Mouse (Mus musculus): ENCODE measurements around the gene Lnpk.

The Lnpk gene

DNA sequence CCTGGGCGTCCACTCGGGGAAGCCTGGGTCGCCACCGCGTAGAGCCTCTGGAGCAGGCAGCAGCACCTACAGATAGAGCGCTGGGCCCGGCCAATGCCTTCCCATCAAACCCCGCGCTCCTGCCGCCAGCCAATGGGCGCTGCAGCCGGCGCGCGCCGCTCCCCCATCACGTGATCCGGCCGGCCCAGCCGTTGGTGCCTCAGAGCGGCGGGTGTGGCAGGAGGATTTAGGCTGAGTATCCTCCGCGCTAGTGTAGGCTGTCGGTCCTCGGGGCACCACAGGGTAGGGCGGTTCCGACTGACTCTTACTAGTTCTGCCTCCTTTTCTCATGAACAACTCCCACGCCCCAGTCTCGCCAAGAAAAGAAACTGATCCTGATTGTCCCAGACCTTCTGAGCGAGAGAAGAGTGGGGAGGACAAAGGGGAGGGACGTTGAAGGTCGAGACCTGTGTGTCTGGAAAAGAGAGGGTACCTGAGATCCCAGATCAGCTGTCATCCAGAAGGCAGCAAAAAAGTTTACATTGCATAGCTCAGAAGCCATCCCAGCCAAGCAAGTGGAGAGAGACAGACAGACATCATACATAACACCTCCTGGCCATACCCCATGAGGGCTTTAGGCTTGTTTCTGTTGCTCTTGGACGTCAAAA, at the start of gene Lnpk:
TSS of gene Lnpk (minus strand) at position 593 of the 647 bp plus-strand sequence.
- peak; percentile 93 for DNase-seq

DNA sequence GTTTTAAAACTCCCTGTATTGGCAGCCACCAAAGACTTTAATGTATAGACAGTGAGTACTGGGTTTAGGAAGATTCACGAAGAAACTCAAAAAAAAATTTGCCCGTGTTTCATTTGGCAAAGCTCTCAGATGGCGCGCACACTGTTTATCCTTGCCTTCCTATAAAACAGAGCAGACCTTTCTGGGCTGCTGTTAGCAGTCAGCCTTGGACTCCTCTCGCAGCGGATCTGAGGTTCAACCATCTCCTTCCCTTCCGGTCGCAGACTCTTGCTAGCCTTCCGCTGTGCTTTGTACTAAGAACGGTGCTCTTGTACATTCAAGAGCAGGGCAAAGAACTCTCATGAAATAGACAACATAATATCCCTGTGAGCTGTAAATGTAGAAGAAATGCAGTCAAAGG, 41.1 kb upstream of the Lnpk start:
- DNase-seq = no peak

GRCm38 (mm10) chr2:74619676-74620246, 40.5 kb upstream of the Lnpk start:
- DNase-seq = no peak

- no peak for DNase-seq
Measured at GRCm38 (mm10) chr2:74617706-74618105, 38.5 kb upstream of the Lnpk start.

- DNase-seq = no peak
Measured at GRCm38 (mm10) chr2:74611406-74611805, 32.2 kb upstream of the Lnpk start.

- DNase-seq = no peak
Measured at GRCm38 (mm10) chr2:74609350-74609749, 30.1 kb upstream of the Lnpk start.

DNA sequence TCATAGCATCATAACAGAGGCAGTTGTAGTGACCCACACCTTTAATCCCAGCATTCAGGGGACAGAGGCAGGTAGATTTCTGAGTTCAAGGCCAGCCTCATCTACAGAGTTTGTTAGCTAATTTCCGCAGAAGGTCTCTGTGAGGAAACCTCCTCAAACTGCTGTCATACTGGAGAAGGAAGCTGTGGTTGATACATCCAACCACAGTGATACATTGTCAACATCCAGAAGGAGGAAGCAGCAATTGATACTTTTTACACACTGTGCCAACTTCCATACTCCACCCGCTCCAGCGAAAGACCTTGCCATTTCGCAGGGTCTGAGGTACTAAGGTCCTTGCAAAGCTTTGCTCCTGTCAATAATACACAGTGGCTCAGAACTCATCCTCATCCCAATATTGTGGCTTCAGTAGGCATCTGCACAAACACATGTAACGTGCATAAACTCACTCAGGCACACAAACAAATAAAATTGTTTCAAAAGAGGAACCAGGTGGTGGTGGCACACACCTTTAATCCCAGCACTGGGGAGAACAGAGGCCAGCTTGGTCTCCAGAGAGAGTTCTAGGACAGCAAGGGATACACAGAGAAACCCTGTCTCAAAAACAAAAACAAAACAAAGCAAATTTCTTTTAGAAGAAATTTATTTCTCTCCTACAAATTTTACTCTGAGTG, 27.0 kb upstream of the Lnpk start:
- no peak for DNase-seq

DNA sequence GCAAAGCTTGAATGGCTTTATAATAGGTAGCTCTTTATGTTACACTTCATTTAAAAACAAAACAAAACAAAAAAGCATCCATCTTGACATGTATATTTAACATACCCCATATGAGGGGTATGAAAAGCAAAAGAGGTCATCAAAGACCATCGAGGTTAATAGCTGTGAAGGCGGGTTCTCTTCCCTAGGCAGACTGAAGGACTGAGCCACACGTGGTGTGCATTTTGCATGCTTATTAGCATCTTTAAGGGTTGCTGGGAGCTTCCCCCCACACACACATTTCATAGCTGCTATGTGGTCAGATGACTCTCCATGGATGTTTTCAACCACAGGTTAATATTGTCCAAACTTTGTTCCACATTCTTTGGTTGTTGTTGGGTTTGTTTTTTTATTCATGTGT, 24.8 kb upstream of the Lnpk start:
- DNase-seq = no peak

DNA sequence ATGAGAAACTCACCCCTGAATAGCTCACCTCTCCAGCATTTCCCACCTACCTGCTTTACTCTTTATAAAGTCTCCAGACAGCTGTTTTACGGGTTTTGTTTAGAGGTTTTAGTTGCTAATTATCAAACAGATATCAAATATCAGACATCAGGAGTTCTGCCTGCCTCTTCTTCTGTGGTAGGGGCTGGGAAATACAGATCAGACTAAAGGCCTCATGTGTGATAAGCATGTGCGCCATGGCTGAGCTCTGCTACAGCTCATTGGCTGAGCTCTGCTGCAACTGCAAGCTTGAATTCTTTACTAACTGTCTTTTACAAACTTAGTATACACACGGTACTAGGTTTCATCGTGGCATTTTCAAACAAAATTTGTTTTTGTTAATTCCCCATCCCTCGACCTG, 23.2 kb upstream of the Lnpk start:
- no peak for DNase-seq

DNA sequence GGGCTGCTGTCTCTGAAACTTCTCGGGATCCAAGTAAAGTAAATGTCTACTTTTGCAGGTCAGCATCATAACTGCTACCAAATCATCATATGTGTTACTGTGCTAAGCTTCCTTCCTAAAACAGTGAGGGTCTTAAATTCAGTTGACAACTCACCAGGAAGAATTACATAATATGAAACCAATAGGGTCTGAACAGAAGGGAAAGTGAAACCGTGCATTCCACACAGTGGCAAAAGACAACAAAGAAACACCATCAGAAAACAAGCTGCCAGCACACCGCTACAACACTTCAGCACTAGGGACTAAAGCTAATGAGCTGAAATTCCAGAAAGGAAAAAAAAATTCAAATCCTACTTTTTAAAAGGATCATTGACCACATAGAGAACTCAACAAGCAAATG, 17.9 kb upstream of the Lnpk start:
- DNase-seq = no peak

DNA sequence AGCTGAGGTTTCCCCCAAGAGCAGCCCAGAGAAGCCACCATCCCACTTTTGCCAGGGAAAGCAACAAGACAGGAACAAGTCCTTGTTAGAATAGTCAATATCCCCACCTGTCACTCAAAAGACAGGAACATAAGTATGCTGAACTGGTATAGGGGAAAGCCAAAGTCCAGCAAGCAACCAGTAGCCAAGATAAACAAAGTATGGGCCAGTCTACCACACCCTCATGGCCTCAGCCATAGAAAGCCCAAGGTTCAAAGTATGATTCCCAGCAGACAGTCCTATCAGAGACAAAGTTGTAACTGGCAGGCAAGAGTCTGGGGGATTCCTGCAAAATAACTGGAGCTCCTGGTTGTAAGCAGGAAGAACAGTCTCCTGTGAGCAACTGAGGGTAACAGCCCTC, 16.9 kb upstream of the Lnpk start:
- DNase-seq = no peak

DNA sequence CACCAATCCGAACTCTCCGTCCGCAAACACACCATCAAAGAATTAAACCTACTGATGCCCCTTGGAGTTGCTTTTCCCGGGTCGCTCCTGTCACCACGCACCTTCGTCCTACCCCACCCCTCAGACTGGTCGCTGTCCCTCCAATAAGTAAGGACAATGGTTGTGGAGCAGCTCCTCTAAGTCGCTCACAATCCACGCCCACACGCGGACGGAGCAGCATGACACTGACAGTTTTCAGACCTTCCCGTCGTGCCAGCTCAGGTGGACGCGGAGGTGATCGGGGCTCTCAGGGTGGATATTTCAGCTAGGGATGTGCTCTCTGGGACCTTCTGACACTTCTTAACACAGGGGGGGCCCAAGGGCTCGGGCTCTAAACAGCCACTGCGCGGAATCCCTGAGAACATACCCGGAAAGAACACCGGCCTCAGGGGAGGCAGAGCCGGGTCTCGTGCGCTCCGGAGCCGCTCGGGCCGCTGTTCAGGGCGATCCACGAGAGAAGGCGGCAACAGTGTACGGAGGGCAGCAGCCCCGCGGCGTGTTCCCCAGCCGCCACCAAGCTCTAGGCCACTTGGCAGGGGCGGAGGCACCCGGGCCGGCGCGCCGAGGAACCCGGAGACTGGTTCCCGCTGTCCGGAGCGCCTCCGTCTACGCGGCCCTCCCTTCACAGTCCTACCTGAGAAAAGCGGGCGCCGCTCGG, 941 bp downstream of the Lnpk start:
- DNase-seq = peak; percentile 44

DNA sequence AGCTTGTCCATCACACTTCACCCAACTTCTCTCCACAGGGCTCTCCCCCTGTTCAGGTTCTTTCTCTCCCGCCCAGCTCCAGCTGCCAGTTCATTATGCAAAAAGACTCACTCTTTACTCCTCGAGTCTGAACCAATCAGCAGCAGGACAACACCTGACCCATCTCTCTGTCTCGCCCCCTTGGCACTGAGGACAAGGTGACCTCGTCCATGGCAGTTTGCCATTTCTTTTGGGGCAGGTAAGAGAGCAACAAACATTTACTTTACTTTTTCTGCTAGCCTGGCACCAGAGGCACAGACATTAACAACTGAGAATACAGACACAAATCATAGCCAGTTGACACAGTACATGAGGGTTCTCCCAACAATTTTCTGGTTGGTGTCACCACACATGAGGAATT, 8.8 kb downstream of the Lnpk start:
- peak; percentile 9 for DNase-seq

- DNase-seq = no peak
Measured at GRCm38 (mm10) chr2:74559822-74560221, 19.4 kb downstream of the Lnpk start.

DNA sequence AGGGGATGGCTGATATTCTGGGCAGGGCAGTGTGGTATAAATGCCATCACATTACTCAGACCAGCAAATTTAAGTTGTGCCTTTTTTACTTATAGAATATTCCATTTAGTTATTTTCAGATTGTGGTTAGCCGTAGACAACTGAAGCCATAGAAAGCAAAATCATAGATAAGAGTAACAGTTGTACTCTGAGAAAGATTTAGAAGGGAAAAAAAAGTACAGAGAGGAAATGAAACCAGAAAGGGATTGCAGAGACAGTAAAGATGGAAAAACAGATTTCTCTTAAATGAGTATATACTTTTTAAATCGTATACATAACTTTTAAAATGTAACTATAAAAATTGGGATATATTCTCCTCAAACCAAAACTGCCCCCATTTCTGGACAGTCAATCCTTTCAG, 20.1 kb downstream of the Lnpk start:
- no peak for DNase-seq

DNA sequence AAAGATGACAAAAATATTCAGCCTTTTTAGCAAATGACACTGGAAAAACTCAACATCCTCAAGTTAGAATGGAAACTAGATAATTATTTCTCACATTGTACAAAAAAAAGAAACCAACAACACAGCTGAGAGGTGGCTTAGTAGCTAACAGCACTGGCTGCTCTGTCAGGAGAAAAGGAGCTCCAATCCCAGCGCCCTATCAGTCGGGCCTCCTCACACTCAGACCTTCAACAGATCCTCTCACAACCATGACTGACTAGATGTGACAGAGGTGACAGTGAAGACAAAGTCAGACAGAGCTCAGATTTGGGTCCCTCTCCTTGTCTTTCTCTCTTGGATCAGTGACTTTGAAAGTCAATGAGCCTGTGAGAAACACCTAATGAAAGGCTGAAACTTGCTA, 21.8 kb downstream of the Lnpk start:
- no peak for DNase-seq

DNA sequence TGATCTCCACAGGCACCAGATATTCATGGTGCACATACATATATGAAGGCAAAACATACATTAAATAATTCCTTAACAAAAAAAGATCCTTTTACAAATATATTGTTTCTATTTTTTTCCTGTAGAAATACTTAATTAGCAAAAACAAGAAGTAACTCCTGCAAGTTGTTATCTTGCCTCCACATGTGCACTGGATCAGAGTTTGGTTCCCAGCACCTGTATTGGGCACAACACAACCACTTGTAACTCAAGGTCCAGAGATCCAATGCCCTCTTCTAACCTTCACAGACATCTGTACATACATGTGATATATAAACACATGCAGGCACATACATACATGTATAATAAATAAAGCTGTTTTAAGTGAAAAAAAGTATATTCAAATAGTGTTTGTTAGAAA, 27.3 kb downstream of the Lnpk start:
- DNase-seq = no peak

GRCm38 (mm10) chr2:74548306-74548705, 30.9 kb downstream of the Lnpk start:
- DNase-seq = no peak

- no peak for DNase-seq
Measured at GRCm38 (mm10) chr2:74508302-74508701, 70.9 kb downstream of the Lnpk start.

DNA sequence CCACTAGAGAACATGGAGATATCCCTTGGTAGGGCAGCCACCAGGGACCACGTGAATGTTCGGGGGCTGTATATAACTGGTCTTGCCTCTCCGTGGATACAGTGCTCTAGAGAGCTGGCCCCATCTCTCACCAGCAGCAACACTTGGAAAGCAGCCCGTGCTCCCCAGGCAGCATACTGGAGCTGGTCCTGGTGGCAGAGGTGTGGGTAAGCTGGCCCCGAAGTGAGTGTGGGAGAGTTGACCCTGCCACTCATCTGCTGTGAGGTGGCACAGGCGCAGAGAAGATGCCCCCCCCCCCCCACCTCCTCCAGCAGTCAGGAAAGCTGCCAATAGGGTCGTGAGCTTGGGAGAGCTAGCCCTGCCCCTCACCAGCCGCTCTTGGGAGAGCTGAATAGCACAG, 72.8 kb downstream of the Lnpk start:
- DNase-seq = no peak

DNA sequence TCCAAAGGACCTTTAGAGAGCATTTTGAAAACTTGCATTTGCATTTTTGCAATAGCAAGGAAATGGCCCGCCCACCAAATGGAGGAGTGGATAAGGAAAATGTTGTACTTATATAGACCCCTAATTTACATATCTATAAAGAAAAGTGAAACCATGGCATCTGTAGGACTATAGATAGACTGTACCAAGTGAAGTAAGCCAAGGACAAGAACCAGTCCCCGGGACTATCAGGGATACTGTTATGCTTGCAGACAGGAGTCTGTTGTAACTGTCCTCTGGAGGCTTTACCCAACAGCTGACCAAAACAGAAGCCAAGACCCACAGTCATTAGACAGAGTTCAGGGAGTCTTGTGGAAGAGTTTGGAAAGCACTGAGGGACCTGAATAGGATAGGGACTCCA, 78.9 kb downstream of the Lnpk start:
- no peak for DNase-seq

- DNase-seq = no peak
Measured at GRCm38 (mm10) chr2:74497851-74498250, 81.4 kb downstream of the Lnpk start.

- DNase-seq = no peak
Measured at GRCm38 (mm10) chr2:74491426-74491825, 87.8 kb downstream of the Lnpk start.

- DNase-seq = no peak
Measured at GRCm38 (mm10) chr2:74490186-74490585, 89.0 kb downstream of the Lnpk start.
